Mouse (Mus musculus) heart, postnatal 0 days (tissue): ENCODE results near the gene Ncstn. TPM values are rescaled to one million over a fixed set of nuclear protein-coding genes. Genes with fewer than 3 reads are reported as not detected.
A peak's percentile ranks its signal among the peaks of the same experiment; 100 is the strongest.

Experiments used
- ATAC-seq: fragments of 200-750 bp; cut with Nextera tagmentation; 2 replicates; pipeline ENCODE4 v1.8.0; 2017; ENCODE audit warnings: low read depth, moderate number of reproducible peaks, moderate library complexity; ENCODE audit not compliant: insufficient read depth
- DNase-seq: peaks from one replicate; pipeline ENCODE4 v3.0.0-alpha.2; 2016; ENCODE audit warnings: low spot score
- H3K27ac ChIP-seq: fragments of 300-500 bp; sonication (generic); 2 replicates; pipeline ENCODE4 v1.5.1; 2014; ENCODE audit warnings: low read depth, mild to moderate bottlenecking
- H3K27me3 ChIP-seq: fragments of 300-500 bp; sonication (generic); 2 replicates; pipeline ENCODE4 v1.6.1; 2014; ENCODE audit warnings: low read length, mixed read lengths; ENCODE audit not compliant: control insufficient read depth, insufficient read depth
- H3K36me3 ChIP-seq: fragments of 300-500 bp; sonication (generic); replicated peaks from 2 replicates; pipeline ENCODE4 v1.6.1; 2014; ENCODE audit warnings: low read length, mixed read lengths; ENCODE audit not compliant: control insufficient read depth, insufficient read depth
- H3K4me1 ChIP-seq: fragments of 300-500 bp; sonication (generic); 2 replicates; pipeline ENCODE4 v1.6.1; 2014; ENCODE audit warnings: antibody characterized with exemption; ENCODE audit not compliant: control insufficient read depth, insufficient read depth
- H3K4me2 ChIP-seq: fragments of 300-500 bp; sonication (generic); 2 replicates; pipeline ENCODE4 v1.6.1; 2014; ENCODE audit warnings: low read depth, mild to moderate bottlenecking, low read length, moderate library complexity
- H3K4me3 ChIP-seq: fragments of 300-500 bp; sonication (generic); 2 replicates; pipeline ENCODE4 v1.5.1; 2014; ENCODE audit warnings: low read depth, low read length
- H3K9ac ChIP-seq: fragments of 300-500 bp; sonication (generic); replicated peaks from 2 replicates; pipeline ENCODE4 v1.6.1; 2014; ENCODE audit warnings: low read depth, low read length, mixed read lengths
- H3K9me3 ChIP-seq: fragments of 300-500 bp; sonication (generic); replicated peaks from 2 replicates; pipeline ENCODE4 v1.6.1; 2016; ENCODE audit warnings: low read length; ENCODE audit not compliant: control insufficient read depth
- CTCF ChIP-seq: IDR thresholded peaks from 2 replicates; pipeline ENCODE4 v1.5.1; 2016; ENCODE audit warnings: antibody characterized with exemption, control low read depth, low read depth
- EP300 ChIP-seq: IDR thresholded peaks from 2 replicates; pipeline ENCODE4 v1.6.1; 2016; ENCODE audit warnings: antibody characterized with exemption, low read depth
- WGBS: fragments of 180-500 bp; shearing (Covaris S2); extraction: QIAGEN DNeasy Blood & Tissue Kit; methylation state at CpG from one replicate; pipeline ENCODE4 v1.1.7; 2014; 5-methylcytosine and 5-hydroxymethylcytosine counted together
- polyA plus RNA-seq: library from polyadenylated mRNA; unstranded; fragments of >200 nt; fragmentation: Nextera tagmentation; extraction: Ambion mirVana; gene quantifications from 2 replicates; pipeline ENCODE4 v1.2.1, GENCODE M21; 2015
- total RNA-seq: library from RNA; depleted of rRNA; stranded (reverse); fragments of >200 nt; gene quantifications from 2 replicates; pipeline ENCODE4 v1.2.3, GENCODE M21; 2014; ENCODE audit warnings: low replicate concordance

Gene Ncstn
- total and polyA plus RNA-seq, 2 experiments from 2014 or later, result 53.4 to 68.1 TPM

- H3K27ac ChIP-seq, result no peak overlapping the region
- WGBS, result 80% methylated on average over 6 of the region's 6 CpGs
- H3K27me3 ChIP-seq, result no peaks in the 10 kb centered on the region
- no peaks in the 10 kb centered on the region for H3K9me3 ChIP-seq
- no peak overlapping the region for H3K4me3 ChIP-seq
- ATAC-seq (no peak), DNase-seq (no peak)
- peaks cover 73% of the 10 kb centered on the region for H3K36me3 ChIP-seq
- H3K4me1 ChIP-seq, result 0 out of 2 replicates have a peak, but pooled peaks cover 8% of the 10 kb centered on the region
- H3K9ac ChIP-seq, result no peak overlapping the region
- TF ChIP-seq EP300 (no peak), CTCF (no peak)
- no peak overlapping the region for H3K4me2 ChIP-seq
These were observed 16.9 kb upstream of the Ncstn start for GRCm38 (mm10) chr1:172099325-172100033.

GRCm38 (mm10) chr1:172095202-172095601 is 12.6 kb upstream of the Ncstn start:
- peaks cover 71% of the 10 kb centered on the region for H3K36me3 ChIP-seq
- ATAC-seq (no peak), DNase-seq (no peak)
- TF ChIP-seq CTCF (no peak), EP300 (no peak)
- H3K9ac ChIP-seq, result no peak overlapping the region
- 28% methylated on average over 6 of the region's 6 CpGs for WGBS
- H3K27ac ChIP-seq, result peak overlapping the region; percentile 79
- H3K4me2 ChIP-seq, result no peak overlapping the region
- H3K4me3 ChIP-seq, result no peak overlapping the region
- no peaks in the 10 kb centered on the region for H3K27me3 ChIP-seq
- peaks cover 12% of the 10 kb centered on the region; the same call in 1 of the 2 replicates for H3K4me1 ChIP-seq
- no peaks in the 10 kb centered on the region for H3K9me3 ChIP-seq

GRCm38 (mm10) chr1:172094295-172094694 is 11.7 kb upstream of the Ncstn start:
- no peaks in the 10 kb centered on the region for H3K27me3 ChIP-seq
- H3K27ac ChIP-seq, result peak overlapping the region; percentile 79
- peaks cover 12% of the 10 kb centered on the region; the same call in 1 of the 2 replicates for H3K4me1 ChIP-seq
- no peak for TF ChIP-seq EP300
- no peak for TF ChIP-seq CTCF
- no peaks in the 10 kb centered on the region for H3K9me3 ChIP-seq
- ATAC-seq, result peak; percentile 93
- H3K36me3 ChIP-seq, result peaks cover 74% of the 10 kb centered on the region
- H3K4me2 ChIP-seq, result no peak overlapping the region
- no peak overlapping the region for H3K9ac ChIP-seq
- DNase-seq, result peak; percentile 65
- no peak overlapping the region for H3K4me3 ChIP-seq

- WGBS, result 38% methylated on average over 3 of the region's 3 CpGs
- no peak overlapping the region for H3K4me2 ChIP-seq
- no peaks in the 10 kb centered on the region for H3K27me3 ChIP-seq
- TF ChIP-seq EP300 (no peak), CTCF (no peak)
- no peak overlapping the region for H3K4me3 ChIP-seq
- no peaks in the 10 kb centered on the region for H3K9me3 ChIP-seq
- H3K27ac ChIP-seq, result peak overlapping the region; percentile 79
- H3K36me3 ChIP-seq, result peaks cover 78% of the 10 kb centered on the region
- ATAC-seq (peak; percentile 74), DNase-seq (peak; percentile 7)
- no peak overlapping the region for H3K9ac ChIP-seq
- peaks cover 12% of the 10 kb centered on the region; the same call in 1 of the 2 replicates for H3K4me1 ChIP-seq
These were observed 10.9 kb upstream of the Ncstn start for GRCm38 (mm10) chr1:172093522-172093921.

GRCm38 (mm10) chr1:172082899-172083445 is 377 bp upstream of the Ncstn start:
- peak overlapping the region; percentile 83 for H3K4me3 ChIP-seq
- H3K27me3 ChIP-seq, result no peaks in the 10 kb centered on the region
- peaks cover 16% of the 10 kb centered on the region for H3K4me1 ChIP-seq
- peak overlapping the region; percentile 89 for H3K9ac ChIP-seq
- ATAC-seq (peak; percentile 59), DNase-seq (peak; percentile 30)
- WGBS, result under 1% methylated on average over 24 of the region's 24 CpGs
- peak overlapping the region; percentile 75 for H3K27ac ChIP-seq
- TF ChIP-seq EP300, result no peak
- TF ChIP-seq CTCF, result no peak
- H3K9me3 ChIP-seq, result no peaks in the 10 kb centered on the region
- H3K4me2 ChIP-seq, result peak overlapping the region; percentile 70
- peaks cover 21% of the 10 kb centered on the region for H3K36me3 ChIP-seq
